Mouse (Mus musculus): ENCODE measurements around the gene Hsf4. TPM values are rescaled to one million over a fixed set of nuclear protein-coding genes. Genes with fewer than 3 reads are reported as not detected.
"Not testable (repeated sequence)": the region's sequence is repeated elsewhere in the genome, so short reads cannot be mapped to it uniquely, and the experiment has no call there.

The Hsf4 gene
- total RNA-seq, 4 experiments from 2014 or later, result 2.1 to 4.8 (median 3.3) TPM

DNA sequence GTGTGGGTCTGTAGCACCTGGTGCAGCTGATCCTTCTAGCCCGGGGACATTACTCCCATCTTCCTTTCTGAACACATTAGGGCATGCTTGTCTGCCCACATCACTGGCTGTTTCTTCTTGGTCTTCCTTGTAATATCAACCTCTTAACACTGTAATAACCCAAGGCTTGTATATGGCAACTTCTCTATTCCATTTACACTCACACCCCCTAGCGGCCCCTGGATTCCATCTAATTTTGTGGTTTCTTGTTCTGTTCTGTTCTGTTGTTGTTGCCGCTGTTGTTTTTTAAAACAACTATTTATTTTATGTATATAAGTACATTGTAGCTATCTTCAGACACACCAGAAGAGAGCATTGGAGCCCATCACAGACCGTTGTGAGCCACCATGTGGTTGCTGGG lies 17.3 kb downstream of the Hsf4 start:
- DNase-seq, result no peak

DNA sequence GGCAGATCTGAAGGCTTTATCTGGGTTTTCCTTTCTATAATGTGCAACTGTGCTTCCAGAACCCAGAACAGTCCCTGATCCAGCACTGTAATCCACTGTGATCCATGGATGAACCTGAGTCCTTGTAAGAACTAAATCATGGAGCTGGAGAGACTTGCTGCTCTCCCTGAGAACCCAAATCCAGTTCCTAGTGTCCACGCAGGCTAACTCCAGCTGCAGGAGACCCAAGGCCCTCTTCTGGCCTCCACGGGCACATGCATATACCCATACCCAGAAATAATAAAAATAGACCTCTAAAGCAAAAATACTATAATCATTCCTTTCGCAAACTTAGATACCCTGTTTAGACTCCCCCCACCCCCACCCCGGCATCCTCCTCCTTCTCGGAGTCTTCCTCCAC lies 18.6 kb downstream of the Hsf4 start:
- no peak for DNase-seq

DNA sequence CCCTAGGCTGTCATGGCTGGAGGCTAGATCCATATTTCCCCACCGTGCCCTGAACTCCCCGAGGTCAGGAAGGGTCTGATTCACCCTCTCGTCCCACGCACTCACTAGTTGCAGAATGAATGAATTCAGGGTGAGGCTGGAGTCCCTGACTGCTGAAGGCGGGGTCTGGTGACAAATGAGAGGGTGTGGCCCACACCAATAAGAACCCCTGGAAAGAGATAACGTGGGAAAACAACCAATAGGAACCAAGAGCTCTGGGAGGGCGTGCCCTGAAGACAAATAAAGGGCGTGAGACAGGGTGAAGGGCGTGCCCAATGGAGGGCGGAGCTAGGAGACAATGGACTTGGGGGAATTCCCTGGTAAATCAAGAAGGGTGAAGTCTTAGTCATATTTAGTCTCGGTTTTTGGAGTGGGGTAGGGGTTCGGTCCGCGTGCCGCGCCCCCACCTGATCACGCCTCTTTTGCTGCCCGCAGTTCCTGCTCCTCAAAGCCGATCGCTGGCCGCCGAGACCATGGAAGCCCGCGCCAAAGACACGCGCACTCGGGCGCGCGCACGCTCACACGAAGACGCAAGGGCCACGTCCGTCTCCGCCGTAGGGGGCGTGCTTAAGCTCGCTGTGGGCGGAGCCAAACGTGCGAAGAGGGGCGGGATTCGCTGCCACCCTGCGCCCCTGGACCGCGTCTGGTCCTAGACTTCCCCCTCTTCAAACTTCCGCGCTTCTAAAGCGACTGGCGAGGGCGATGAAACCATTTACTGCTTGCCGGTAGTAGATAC lies 19.5 kb downstream of the Hsf4 start:
- DNase-seq, result peak; percentile 94

DNA sequence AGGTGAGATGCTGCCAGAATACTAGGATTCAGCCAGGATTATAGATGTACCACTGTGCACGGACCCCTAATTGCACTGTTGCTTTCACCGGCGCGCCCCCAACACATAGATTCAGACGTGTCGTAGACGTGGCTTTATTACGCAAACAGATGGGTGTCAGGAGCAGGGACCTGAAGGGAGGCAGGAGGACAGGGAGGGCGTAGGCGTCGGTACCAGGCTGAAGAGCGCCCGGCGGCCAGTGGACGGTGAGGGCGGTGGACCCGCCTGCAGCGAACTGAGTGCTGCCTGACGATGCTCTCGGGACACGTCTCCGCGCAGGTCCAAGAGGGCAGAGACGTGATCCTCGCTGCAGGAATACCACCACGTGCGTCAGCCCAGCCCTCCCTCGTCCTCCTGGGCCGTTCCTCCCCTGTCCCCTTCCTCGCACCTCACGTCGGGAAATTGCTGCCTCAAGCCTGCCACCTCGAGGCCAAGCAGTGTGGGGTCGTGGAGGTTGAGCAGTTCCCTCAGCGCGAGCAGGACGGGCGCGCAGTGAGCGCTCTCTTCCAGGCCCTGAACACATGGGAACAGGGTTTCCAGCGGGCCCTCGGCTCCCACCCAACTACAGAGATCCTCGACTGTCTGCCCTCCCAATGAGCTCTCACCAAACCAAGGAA lies 20.3 kb downstream of the Hsf4 start, which contains the start of gene 4931428F04Rik:
Gene 4931428F04Rik (minus strand): TSS at position 60 of the 656 bp plus-strand sequence.
- DNase-seq, result no peak

DNA sequence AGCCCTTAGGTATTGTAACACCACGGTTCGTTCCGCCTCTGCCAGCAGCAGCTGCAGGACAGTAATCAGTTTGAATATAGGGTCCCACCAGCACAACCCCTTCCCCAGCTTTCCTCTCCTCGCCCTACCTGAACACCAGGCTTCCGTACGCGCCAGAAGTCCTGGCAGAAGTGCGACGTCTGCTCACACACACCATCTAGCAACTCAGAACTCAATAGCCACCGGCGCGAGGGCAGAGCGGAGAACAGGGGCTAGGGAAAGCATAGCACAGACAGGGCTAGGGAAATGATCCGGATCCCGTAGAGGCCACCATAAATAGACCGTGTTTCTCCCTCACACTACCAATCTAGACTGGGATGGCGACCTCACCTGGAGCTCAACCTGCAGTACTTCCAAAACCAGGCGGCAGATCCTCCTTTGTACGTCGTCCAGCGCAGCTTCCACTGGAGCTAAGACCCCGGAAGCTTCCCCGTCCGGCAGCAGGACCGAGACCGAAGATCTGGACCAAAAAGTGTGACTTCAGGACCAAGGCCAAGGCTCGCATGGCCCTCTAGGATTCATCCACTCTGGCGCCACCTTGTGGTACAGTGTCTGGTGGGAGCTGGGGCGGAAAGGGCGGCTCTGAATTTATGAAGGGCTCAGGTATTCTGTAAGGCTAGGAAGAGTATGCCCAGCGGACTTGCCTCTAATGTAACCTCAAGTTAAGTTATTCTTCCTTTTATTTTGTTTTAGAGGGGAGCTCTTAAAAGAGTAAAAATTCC lies 21.1 kb downstream of the Hsf4 start:
- peak; percentile 76 for DNase-seq

DNA sequence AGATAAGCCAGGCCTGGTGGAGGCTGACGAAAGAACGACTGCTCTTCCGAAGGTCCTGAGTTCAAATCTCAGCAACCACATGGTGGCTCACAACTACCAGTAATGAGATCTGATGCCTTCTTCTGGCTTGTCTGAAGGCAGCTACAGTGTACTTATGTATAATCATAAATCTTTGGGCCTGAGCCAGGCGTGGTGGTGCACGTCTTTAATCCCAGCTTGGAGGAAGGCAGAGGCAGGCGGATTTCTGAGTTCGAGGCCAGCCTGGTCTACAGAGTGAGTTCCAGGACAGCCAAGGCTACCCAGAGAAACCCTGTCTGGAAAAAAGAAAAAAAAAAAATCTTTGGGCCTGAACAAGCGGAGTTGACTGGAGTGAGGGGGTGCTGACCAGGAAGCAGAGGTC lies 21.8 kb downstream of the Hsf4 start:
- not testable (repeated sequence) for DNase-seq

DNA sequence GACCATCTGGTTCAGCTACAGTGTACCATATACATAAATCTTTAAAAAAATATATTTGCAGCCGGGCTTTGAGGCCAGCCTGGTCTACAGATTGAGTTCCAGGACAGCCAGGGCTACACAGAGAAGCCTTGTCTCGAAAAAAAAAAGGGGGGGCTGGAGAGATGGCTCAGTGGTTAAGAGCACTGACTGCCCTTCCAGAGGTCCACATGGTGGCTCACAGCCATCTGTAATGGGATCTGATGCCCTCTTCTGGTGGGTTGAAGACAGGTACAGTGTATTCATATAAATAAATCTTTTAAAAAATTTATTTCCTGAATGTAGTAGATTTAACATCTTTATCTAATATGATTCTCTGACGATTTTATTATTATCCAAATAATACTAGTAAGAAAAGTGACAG lies 22.2 kb downstream of the Hsf4 start:
- not testable (repeated sequence) for DNase-seq

DNA sequence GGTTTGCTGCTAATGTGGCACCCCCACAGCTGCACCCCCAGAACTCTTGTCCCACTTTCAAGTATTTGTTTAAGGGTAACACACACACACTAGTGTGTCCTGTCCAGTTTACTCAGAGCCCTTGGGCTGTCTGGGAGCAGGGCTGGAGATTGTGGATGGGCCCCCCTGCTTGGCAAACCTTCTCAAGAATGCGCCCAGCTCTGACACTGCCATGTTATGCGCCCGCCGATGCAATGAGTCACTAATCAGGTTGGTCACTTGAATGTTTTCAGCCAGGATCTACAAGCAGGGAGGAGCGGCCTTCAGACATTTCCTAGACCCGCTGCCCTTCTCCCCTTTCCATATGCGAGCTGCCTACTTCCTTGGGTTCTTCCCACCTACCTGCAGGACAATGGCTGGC lies 22.9 kb downstream of the Hsf4 start:
- DNase-seq, result no peak

DNA sequence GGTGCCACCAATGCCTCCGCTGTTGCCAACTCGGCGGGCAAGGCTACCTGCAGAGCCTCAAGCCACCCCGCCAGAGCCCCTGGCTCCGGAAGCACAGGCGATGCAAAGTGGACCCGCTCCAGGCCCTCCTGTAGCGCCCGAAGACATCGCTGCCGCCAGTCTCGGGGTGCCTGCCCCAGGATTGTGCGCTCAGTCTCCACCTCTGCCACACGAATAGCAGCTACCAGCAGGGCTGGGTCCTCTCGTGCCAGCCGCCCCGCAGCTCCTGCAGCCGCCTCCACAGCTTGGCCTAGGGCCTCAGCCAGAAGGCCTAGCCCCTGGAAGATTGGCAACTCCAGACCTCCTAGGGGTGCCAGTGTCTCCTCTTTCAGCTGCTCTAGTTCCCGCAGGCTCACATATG lies 23.8 kb downstream of the Hsf4 start:
- DNase-seq, result no peak

DNA sequence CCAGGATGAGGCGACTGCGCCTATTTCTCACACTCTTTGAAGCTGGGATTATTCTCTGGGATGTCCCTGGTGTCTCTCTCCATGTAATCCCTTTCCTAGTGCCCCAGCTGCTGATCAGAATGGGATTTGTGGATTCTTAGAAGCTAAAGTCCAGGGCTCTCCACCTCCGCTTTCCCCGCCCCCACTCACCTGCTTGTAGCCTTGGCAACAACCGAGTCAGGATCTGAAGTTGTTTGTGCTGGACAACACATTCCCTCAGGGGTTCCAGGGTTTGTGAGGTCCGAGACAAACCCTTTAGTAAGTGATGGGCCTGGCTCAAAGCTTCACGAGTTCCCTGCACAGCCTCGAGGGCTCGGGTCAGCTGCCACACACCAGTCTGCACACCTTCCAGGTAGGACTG lies 25.2 kb downstream of the Hsf4 start:
- no peak for DNase-seq

DNA sequence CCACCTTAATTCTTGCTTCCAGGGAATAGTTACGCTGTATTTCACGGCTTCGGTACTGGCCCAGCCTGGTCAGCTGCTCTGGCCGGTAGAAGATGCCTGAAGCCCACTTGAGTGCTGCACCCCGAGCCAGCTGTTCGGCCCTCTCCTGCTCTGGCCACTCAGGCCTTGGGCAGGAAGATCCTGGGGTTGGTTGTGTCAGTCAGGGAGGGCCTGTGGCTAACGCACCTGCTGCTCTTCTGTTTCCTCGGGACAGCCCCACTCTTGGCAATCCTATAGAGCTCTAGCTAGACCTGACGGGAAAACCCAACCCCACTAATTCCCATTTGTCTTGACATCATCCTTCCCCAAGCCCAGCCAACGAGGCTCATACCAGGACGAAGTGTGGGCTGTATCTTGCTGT lies 25.7 kb downstream of the Hsf4 start:
- no peak for DNase-seq

DNA sequence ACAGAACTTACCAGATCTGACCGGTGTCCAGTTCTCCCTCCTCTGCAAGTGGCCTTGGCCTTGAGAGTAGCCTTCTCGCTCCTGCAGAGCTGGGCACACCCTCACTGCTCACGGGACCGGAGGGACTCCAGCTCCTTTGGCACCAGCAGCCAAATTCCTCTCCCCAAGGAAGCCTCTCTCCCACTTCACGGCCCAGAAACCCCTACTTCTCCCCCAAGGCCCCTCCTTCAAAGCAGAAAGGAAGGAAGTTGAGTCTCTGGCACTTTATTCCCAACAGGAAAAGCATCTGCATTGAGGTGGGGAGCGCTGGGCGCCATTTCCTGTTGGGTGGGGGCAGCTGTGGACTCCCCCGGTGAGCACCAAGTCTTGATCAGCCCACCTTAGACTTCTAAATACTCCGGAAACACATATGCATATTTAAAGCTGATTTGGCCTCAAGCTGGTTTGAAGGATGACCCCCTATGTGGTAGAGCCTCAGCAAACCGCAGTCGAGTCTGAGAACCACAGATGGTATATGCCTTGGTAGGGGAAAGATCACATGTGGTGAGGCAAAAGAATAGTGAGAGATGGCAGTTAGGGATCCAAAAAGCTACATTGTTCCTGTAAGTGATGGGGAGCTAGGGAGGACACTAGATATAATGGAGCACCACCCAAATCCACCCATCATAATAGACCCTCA lies 26.4 kb downstream of the Hsf4 start, which contains the start of gene Exoc3l:
Gene Exoc3l (minus strand): TSS at position 207 of the 679 bp plus-strand sequence.
- DNase-seq, result peak; percentile 77

DNA sequence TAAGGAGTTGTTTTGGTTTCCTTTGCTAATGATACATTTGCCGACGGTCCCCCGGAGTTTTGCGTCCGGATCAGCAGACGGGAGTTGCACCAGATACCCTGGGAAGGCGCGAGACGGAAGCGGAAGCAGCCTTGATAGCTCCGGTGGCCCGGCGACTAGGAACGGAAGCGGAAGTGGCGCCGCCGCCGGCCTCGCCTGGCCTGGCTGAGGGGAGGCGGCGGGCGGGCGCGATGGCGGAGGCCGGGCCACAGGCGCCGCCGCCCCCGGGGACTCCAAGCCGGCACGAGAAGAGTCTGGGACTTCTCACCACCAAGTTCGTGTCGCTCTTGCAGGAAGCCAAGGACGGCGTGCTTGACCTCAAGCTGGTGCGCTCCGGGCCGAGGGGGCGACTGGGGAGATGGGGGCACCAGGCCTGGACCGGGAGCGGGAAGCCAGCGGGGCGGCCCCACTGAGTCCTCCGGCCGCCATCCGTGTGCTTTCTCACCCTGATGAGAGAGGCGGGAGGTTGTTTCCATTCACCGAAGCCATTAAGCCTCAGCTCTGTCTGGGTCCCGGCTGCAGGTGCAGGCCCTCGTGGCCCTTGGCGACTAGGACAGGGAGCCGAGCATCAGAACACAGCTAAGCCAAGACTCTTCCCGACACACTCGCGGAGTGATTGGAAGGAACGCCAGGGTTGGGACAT lies 28.1 kb downstream of the Hsf4 start, which contains the start of gene E2f4:
Gene E2f4 (plus strand): TSS at position 153 of the 682 bp plus-strand sequence.
- DNase-seq, result peak; percentile 90

DNA sequence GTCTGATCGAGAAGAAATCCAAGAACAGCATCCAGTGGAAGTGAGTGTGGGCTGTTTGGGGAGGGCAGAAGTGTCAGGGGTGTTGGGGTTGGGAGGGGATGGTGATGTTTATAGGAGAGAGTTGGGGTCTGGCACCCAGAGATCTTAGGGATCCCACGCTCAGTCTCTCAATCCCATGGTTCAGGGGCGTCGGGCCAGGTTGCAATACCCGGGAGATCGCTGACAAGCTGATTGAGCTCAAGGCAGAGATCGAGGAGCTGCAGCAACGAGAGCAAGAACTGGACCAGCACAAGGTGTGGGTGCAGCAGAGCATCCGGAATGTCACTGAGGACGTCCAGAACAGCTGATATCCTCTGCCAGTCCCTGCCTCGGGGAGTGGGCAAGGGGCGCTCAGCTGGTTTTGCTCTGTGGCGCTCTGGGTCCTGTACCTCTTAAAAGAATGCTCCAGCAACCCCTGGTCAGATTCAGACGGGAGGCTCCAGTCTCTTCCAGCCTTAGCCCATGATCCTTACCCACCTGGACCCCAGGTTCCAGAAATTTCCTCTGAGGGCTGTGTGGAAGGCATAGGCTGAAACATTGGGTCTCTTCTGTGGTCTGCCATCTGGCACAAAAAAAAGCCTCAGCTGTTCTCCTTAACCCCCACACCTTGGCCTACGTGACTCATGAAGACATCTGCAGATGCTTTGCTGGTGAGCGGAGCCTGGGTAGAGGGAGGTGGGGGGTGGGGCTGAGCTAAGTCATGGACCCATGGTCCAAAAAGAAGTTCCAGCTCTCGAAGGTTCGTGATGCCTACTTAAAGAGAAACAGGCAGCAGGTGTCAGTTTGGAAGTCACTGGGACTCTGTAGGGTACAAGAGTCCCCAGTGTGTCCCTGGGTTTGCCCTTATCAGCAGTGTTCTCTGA lies 29.0 kb downstream of the Hsf4 start:
- no peak for DNase-seq

DNA sequence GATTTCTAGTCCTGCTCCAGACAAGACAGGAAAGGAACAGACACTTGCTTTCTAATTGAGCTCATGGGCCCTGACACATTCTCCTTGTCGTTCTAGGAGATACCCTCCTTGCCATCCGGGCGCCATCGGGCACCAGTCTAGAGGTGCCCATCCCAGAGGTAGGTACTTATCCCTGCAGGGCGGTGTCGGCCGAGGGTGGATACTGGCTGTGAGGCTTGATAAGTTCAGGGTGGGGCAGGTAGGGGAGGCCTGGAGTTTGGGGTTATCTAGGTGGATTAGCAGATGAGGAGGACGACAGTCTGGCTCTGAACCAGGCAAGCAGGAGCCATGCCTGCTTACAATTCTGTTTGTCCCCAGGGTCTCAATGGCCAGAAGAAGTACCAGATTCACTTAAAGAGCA lies 30.4 kb downstream of the Hsf4 start:
- DNase-seq, result no peak

DNA sequence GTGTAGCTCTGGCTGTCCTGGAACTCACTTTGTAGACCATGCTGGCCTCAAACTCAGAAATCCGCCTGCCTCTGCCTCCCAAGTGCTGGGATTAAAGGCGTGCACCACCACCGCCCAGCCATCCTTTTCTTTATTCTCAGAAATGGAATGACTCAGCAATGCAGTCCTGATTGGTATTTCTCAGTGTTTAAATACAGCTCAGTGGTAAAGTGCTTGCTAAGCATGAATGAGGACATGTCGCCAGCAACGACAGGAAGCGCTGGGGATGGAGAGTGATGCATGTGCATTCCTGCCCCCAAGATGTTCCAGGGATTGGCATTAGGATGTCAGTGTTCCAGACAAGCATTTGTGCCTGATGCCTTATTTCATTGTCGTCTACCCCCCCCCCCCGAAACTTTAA lies 33.8 kb downstream of the Hsf4 start:
- DNase-seq, result no peak

DNA sequence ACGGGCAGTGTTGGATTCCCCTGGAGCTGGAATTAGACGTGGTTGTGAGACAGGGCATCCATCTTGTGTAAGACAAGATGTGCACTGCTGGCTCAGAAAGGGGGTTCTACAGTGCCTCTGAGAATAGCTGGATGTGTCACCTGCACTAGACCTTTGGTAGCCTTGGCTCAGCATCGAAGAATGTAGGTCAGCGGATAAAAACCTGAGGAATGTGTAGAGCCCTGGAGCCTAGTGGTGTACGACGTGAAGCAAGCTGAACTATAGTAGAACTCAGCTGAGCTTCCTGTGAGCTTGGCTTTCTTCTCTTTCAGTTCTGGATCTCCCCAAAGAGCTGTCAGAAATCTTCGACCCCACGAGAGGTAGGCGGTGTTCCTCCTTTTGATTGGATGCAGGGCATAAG lies 34.3 kb downstream of the Hsf4 start:
- DNase-seq, result no peak

DNA sequence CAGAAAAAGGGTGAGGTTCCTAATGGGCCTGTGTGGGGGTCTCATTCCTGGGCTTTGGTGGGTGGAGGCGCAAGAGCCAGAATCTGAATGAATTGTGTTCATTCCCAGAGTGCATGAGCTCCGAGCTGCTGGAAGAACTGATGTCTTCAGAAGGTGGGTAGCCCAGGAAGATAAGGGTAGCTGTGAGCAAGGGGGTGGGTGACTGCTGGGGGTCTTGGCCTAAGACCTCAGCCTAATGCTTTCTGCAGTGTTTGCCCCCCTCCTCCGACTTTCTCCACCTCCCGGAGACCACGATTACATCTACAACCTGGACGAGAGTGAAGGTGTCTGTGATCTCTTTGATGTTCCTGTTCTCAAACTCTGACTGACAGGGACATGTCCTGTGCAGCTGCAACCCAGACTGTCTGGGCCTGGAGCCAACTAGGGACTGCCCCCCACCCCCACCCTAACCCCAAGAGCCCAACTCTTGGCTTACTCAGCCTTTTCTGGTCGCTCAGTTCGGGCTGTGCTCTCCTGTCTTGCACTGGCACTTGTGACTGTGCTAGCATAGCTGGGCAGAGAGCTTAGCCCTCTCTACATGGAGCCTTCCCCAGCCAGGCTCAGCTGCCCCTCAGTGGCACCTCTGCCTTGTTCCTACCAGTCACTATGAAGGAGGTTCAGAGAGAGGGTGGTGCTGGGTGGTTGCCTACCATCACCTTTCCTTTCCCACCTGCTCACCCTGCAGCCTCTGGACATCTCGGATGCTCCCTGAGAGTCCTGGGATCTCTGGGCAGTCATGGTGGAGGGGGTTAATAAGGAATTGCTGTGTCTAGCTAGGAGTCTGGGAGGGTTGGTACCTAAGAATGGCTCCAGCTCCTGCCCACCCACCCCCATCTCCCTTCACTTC lies 35.0 kb downstream of the Hsf4 start:
- DNase-seq, result no peak

DNA sequence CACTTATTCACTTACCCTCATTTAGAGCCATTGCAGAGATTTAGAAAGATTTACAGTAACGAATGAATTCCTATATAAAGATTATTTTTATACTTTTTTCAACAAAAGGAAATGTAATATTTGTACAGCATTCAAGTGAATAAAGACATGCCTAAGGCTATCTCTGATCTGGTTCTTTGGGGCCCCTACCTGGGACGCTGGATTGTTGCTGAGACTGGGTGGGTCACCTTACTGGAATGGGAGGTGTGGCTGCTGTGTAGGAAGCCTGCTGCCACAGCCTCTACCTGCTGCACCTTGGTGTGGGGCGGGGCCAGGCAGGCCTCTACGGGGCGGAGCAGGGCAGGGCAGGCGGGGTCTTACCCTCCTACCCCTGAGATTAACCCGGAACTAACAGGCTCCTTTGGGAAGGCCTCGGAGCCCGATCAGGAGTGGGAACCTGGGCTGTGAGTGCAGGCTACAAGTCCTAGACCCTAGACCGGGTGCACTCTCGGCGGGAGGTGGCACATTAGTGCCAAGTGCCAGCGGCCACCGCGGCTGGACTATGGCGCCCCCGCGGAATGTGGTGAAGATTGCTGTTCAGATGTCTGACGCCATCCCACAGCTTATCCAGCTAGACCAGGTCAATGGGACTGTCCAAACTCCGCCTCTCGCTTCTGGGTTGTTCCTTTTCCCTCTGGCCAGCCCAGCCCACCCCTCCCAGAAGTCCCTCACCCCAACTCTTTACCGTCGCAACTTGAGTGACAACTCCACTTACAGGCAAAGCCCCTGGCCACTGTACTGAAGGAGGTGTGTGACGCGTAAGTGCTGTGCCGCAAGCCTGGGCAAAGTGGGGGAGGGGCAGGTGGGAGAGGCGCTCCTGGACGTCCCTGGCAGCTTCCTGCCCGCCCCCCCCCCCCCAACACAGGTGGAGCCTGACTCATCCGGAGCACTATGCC lies 35.9 kb downstream of the Hsf4 start, which contains the start of gene Elmo3:
Gene Elmo3 (plus strand): TSS at position 391 of the 935 bp plus-strand sequence.
- DNase-seq, result no peak

Data from adrenal gland, adult 8-10 months (tissue).